Mouse (Mus musculus): ENCODE data around the gene Fgf22.
"Not testable (repeated sequence)": the region's sequence is repeated elsewhere in the genome, so short reads cannot be mapped to it uniquely, and the experiment has no call there.

The Fgf22 gene

DNA sequence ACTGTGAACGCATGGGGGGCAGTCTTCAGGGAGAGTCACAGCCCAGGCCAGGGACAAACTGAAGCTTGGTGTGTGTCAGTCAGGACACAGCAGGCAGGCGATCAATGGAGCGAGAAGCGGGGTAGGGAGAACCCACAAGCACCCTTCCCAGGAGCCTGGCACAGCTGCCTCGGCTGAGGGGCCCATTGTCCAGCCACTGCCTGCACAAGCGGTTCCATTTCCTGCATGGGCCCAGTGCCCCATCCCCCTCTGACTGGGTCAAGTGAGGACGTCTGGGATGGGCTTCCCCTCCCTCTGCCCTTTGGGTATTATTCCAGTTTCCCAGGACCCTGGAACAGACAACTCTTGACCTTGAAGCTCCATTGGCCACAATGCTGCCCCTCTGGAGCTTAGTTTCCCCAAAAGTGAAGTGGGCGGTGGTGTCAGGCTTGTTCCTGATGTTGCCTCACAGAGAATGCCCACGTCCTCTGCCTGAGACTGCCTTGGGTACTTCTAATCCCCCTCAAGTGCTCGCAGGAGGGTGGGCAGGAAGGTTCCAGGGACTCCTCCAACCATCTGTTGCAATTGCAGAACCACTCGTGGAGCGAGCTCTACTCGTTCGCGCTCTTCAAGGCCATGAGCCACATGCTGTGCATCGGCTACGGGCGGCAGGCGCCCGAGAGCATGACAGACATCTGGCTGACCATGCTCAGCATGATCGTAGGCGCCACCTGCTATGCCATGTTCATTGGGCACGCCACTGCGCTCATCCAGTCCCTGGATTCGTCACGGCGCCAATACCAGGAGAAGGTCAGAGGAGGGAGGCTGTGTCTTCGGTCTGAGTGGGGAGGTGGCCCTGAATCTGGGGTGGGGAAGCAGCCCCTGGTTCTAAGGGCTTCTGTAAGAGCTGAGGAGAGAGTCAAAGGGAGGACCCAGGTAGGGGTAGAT is 26.3 kb upstream of the Fgf22 start:
- in situ Hi-C loops (cut with MboI, MseI): no loop called here

DNA sequence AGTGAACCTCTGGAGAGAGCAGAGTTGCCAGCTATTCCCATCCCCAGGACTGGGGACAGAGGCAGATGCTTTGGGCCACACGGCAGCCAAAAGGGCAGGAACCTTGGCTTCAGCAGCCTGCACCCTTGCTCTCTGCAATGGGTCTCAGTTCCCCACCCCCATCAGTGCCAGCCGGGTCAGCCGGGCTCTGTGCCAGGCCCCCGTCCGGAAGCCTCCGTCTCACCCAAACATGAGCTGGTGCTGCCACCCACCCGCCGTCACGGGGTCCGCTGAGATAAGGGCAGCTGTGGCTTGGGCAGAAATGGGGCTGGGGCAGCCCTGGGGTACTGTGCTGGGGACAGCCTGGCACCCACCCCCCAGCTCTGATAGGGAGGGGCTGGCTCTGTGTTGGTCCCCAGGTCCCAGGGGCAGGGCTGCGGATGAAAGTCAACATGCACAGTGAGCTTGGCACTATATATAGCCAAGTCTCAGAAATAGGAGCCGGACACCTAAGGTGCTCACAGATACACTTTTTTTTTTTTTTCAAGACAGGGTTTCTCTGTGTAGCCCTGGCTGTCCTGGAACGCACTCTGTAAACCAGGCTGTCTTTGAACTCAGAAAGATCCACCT is 25.4 kb upstream of the Fgf22 start:
- in situ Hi-C loops (cut with MboI, MseI): no loop called here

DNA sequence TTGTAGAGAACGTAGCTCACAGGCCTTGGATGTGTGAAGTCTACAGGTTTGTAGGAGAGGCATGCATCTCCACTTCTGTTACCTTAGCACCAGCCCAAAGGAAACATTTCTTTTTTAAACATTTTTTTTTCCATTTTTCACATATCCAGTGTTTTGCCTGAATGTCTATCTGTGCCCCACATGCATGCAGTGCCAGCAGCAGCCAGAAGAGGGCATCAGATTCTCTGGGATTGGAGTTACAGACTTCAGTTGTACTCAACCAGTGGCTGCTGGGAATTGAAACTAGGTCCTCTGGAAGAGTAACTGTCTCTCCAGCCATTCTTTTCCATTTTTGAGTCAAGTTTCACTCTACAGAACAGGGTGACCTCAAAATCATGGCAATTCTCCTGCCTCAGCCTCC is 22.4 kb upstream of the Fgf22 start:
- in situ Hi-C loops (cut with MboI, MseI): no loop called here

DNA sequence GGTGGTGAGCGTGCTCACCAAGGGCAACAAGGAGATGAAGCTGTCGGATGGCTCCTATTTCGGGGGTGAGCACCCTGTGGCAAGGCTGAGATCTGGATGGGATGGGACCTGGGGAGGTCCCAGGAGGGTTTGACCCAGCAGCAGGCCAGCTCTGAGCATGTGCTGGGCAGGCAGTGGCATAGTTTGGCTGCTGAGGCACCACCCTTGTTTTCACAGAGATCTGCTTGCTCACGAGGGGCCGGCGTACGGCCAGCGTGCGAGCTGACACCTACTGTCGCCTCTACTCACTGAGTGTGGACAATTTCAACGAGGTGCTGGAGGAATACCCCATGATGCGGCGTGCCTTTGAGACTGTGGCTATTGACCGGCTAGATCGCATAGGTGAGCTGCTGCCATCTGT is 21.0 kb upstream of the Fgf22 start:
- in situ Hi-C loops (cut with MboI, MseI): no loop called here

DNA sequence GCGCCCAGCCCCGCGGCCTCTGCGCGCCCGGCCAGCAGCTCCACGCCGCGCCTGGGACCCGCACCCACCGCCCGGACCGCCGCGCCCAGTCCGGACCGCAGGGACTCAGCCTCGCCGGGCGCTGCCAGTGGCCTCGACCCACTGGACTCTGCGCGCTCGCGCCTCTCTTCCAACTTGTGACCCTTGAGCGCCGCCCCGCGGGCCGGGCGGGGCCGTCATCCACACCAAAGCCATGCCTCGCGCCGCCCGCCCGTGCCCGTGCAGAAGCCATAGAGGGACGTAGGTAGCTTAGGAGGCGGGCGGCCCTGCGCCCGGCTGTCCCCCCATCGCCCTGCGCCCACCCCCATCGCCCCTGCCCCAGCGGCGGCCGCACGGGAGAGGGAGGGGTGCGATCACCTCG is 19.5 kb upstream of the Fgf22 start:
- in situ Hi-C loops (cut with MboI, MseI): no loop called here

DNA sequence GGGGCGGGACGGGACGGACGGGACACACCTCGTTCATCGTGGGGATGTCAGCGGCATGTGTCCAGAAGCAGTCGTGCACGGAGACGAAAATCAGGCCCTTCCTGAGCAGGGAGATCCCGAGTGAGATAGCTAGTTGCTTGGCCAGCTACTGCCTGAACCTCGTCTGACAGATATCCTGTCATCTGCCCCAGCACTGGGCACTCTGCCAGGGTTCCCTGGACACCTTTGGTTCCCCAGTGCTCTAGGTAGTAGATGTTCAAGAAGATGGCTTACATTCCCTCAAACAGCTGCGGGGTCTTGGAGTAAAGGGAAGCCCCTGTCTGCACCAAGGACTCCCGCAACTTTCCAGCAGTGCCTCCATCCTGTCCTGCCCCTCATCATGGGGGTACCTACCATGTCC is 18.2 kb upstream of the Fgf22 start:
- in situ Hi-C loops (cut with MboI, MseI): no loop called here

DNA sequence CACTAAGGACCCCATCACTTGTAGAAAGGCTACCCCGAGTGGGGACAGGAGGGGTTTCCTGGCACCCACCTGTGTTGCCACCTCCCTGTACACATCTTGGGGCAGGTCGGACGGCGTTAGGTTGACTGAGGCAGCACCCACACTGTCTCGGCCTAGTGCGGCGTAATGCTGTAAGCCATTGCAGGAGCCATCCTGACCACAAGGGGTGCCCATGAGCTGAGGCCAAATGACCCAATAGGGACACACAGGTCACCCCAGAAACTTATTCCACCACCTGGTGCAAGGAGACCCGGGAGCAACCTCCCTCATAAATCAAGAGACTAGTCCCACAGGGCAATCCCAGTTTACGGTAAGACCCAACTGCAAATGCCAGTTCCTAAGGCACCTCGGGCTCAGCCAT is 16.6 kb upstream of the Fgf22 start:
- in situ Hi-C loops (cut with MboI, MseI): no loop called here

DNA sequence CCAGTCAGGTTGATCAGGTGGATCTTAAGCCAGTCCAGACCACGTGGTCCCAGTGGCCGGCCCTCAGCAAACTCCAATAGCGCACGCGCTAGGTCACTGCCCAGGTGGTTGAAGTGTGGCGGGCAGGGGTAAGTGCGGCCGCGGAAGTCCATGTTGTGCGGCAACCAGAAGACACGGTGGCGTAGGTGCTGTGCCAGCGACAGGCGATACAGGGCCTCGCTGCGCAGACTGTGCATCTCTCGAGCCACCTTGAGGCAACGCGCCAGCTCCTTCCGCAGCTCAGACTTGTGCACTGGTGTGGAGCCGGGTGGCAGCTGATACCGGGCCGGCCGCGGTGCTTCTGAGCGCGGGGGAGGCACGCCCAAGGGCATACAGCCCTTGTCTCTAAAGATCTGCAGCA is 15.6 kb upstream of the Fgf22 start:
- in situ Hi-C loops (cut with MboI, MseI): no loop called here

DNA sequence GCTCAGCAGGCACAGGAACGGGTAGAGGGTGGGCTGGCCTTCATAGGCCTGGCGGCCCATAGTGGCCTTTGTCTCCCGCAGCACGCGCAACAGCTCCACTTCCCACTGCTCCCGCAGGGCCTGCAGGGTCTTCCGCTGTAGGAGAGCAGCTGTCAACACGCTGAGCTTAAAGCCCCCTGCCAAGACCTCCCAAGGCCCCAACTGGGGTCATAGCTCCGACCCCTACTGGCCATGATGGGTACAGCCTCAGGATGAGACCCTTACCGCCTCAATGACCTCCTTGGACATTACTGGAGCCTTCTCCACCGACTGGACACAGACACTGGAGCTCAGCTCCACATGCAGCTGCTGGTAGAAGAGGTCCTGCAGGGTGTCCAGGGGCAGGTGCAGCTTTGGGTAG is 14.0 kb upstream of the Fgf22 start:
- in situ Hi-C loops (cut with MboI, MseI): loop anchor here in 1 of 2 experiments (5.0 kb wide), 1 partner anchor 639 kb away; no protein-coding TSS in a partner anchor

DNA sequence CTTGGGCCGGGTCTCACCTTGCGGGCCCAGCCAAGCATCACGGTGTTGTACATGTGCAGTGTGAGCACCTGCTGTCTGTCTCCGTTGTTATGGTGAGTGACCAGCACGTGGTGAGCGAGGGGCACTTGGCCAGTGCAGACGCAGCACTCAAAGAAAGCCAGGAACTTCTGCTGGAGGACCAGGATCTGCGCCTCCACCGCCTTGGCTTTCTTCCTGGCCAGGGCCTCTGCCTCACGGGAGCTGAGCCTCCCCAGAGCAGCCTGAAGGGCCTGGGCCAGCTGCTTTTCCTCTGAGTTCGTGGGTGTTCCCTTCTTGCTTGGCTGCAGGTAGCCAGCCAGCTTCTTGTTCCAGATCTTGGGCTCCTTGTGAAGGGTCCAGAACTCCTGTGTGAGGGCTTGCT is 11.7 kb upstream of the Fgf22 start:
- in situ Hi-C loops (cut with MboI, MseI): loop anchor here in 1 of 2 experiments (5.0 kb wide), 1 partner anchor 641 kb away; no protein-coding TSS in a partner anchor

DNA sequence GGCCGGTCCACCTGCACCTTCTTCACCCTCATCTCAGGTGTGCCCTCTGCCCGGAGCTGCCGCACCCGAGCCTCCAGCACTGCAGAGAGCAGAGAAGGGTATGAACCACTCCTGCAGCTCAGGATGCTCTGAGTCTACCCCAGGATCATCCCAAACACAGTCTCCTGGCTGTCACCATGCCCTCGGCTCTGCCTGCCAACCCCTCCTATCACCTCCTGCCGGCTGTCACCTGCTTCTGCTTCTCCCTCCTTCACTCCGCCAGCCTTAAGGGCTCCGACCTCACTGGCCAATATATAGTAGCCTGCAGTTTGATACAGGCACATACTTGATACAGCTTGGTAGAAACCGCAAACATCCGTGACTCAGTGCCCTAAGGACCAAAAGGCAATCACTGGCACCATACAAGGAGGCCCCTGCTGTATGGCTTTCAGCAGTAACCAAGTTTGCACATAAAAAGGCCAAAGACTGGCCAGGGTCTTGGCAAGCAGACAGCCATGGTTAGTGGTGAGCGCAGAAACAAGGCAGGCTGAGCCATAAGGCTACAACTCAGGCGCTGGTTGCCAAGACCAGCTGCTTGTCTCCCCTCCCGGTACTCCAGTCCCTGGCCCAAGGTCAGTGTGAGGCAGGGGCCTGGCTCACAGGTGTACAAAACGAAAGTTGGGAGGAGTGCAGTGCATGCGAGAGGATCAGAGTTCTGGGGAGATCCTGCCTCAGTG is 11.1 kb upstream of the Fgf22 start:
- in situ Hi-C loops (cut with MboI, MseI): loop anchor here in 1 of 2 experiments (5.0 kb wide), 1 partner anchor 642 kb away; no protein-coding TSS in a partner anchor

DNA sequence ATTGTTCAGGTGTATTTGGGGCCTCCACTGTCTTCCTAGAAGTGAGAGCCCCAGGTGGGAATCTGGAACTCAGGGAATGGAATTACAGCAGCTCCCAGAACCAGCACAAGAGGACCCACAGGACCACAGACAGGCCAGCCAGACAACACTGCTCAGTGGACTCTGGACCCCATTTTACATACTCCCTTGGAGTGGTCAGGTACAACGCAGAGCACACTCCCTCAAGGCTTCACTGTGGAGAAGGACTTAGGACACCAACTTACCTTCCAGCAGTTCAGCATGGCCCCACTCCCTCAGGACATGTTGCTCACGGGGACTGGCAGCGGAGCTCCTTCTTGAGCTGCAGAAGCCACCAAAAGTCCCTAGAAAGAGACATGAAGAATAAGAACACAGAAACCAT is 9.5 kb upstream of the Fgf22 start:
- in situ Hi-C loops (cut with MboI, MseI): no loop called here

DNA sequence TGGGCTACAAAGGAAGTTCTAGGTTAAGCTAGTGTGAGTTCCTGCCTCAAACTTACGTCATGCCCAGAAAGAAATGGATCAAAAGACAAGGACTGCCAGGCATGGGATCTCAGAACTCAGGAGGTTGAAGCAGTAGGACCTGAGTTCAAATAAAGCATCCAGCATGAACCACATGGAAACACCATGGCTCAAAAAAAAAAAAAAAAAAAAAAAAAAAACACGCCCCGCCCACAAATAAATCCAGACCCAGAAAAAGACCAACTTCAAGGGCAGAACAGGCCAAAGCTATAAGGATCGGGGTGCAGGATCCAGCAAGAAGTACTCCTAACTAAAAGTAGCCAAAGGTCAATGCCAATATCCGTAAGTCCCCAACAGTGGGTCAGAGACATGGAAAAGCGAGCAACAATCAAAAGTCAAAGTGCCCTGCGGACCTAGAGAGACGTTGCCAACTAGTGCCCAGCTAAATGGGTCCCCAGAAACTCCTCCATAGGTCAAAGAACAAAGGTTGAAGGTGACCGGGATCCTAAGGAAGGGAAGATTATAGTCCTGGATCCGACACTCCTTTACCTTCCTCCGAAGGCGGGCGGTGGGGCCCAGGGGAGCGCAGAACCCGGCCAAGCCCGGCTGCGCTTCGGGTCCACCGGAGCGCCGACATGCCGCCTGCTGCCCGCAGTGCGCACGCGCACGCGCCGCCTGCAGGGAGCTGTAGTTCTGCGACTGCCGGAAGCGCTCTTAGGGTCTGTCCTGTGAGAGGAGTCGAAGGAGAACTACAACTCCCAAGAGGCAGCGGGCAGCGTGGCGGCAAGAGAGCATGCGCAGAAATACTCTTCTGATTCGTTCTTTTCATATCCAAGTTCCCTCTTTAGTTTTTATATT is 8.7 kb upstream of the Fgf22 start, which contains the start of gene Polrmt:
Gene Polrmt, minus strand, starts transcription at position 684 of the 876 bp plus-strand sequence.
- in situ Hi-C loops (cut with MboI, MseI): no loop called here

DNA sequence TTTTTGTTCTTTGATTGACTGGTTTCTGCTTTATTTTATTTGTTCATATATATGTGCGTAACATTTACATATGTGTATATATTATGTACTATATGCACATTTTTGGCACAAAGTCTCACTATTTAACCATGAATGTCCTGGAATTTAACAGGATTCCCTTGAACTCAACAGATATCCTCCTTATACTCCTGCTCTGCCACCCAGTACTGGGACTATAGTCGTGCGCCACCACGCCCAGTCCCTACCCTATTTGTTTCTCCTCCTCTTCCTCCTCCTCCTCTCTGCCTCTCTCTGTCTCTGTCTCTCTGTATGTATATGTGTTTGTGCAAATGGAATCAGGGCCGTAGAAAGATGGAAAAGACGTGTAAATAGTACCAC is 8.1 kb upstream of the Fgf22 start:
- in situ Hi-C loops (cut with MboI, MseI): no loop called here

DNA sequence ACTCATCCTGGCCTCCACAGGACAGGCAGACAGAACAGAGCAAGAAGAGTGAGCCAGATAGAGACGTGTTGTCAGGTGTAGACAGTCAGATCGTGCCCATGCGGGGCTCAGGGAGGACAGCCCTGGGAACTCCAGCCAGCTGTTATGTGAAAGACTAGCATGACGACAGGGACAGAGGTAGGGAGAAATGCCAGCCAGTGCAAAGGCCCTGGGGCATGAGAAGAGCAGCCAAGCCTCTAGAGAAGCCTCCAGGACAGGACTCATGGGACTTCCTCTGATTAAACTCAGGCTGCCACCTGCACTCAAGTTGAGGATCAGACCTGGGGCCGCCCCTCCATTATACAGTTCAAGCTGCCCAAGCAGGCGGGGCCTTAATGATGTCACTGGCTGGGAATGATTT is 6.4 kb upstream of the Fgf22 start:
- in situ Hi-C loops (cut with MboI, MseI): no loop called here

DNA sequence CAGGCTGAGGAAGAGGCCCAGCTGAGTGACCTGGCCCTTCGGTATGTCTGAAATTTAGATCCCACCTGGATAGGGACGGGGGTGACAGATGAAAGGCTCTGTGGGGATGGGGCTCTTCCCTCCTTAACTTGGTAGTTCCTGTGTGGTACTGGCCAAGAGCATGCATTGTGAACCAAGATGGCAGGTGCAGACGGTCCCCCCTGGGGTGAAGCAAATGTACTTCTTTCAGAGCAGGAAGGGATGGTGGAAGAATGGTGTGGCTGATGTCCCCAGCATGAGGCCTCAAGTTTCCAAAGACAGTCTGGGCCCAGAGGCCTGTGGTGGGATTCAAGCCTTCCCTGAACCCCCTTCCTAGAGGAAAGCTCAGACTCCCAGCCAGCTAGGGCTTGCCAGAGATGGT is 978 bp downstream of the Fgf22 start:
- in situ Hi-C loops (cut with MboI, MseI): no loop called here

DNA sequence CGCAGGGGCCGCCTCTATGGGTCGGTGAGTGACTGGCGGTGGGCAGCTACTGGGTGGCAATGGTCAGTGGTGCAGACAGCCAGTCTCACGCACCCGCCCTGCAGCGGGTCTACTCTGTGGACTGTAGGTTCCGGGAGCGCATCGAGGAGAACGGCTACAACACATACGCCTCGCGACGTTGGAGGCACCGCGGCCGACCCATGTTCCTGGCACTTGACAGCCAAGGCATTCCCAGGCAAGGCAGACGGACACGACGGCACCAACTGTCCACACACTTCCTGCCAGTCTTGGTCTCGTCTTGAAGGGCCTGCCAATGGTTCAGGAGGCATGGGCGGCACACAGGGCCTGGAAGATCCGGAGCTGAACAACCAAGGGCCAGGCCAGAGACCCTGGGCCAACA is 1.8 kb downstream of the Fgf22 start:
- in situ Hi-C loops (cut with MboI, MseI): no loop called here

DNA sequence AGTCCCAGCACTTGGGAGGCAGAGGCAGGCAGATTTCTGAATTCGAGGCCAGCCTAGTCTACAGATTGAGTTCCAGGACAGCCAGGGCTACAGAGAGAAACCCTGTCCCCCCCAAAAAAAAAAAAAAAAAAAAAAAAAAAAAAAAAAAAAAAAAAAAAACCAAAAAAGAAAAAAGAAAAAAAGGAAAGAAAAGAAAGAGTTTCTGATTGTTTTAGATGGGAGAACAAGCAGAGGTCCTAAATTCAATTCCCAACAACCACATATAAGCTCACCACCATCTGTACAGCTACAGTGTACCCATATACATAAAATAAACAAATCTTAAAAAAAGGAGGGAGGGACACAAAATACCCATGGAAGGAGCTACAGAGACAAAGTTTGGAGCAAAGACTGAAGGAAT is 4.8 kb downstream of the Fgf22 start:
- in situ Hi-C loops (cut with MboI, MseI): not testable (repeated sequence)

DNA sequence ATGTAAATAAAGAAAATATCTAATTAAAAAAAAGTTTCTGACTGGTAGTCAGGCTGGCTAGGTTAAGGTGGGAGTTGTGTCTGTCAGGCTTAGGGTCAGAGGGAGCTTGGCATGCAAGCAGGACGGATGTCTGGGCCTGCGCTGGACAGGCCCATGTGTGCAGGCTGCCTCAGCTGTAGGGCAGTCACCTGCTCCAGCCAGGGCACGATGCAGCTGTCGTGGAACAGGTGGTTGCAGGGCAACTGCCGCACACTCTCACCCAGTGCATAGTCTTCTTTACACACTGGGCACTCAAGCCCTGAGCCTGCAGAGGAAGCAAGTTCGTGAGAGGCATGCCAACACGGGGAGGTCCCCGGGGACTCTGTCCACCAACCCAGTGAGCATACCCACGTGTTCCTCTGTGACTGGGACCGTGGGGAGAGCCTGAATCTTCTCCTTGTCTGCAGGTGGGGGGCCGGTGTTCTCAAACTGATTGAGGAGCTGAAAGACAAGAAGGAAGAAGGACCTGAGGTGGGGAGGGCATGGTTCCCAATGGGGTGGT is 5.8 kb downstream of the Fgf22 start:
- in situ Hi-C loops (cut with MboI, MseI): no loop called here

DNA sequence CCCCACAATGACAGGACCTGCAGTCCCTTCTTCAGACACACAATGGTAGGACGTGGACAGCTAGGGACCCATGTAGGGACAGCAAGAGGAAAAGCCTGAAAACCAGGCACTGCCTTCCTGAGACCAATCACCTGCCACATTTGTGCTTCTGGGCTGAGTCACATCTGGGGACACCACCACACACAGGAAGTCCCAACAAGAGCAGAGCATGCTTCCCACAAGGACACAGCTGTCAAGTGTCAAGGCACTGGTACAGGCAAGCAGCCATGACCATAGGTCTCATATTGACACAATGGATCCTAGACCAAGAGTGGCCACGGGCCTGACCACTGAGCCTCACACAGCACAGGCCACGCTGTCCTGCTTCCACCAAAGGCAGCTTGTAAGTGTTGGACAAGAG is 8.0 kb downstream of the Fgf22 start:
- in situ Hi-C loops (cut with MboI, MseI): no loop called here

DNA sequence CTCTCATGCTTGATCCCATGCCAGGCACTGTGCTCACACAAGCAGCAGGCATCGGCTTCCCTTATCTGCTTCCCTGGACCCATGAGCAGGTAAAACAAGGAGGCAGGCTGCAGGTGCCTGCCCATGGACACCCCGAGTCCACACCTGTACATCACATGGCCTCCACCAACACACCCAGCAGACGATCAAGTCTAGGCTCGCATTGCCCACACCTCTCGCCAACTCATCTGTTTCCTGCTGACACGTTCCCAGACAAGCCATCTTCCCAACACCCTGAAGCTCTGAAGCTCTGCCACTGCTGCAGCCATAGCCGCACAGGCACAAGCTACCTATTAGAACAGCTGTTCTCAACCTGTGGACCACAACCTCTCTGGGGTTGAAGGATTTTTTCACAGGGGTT is 9.4 kb downstream of the Fgf22 start:
- in situ Hi-C loops (cut with MboI, MseI): no loop called here
